Mouse (Mus musculus): ENCODE measurements around the gene Ccdc88c. TPM values are rescaled to one million over a fixed set of nuclear protein-coding genes. Genes with fewer than 3 reads are reported as not detected.

Ccdc88c gene
- polyA plus RNA-seq, 1 experiment from 2014 or later, result 6.9 TPM

DNA sequence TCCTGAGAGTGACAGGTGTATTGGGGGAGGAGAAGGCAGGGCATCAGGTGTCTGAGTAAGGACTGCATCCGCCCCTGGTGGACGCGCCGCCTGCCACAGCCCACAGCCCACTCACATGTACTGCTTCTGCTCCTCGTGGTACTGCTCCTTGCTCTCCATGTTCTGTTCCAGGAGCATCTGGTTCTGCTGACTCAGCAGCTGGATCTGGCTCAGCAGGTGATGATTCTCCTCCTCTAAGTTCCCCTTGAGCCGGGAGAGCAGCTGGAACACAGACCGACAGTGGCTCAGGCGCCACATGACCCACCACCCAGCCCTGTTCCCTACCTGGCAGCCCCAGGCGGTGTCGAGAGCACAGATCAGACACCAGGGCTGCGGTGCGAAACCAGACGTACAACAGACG is 97.2 kb downstream of the Ccdc88c start:
- Histone ChIP-seq H3K4me3 (ENCODE audit: low read depth, low read length) (no peak overlapping the region), H3K27me3 (replicated peaks; ENCODE audit: control insufficient read depth, insufficient read depth, low read length) (no peaks in the 10 kb centered on the region), H3K36me3 (ENCODE audit: control insufficient read depth, insufficient read depth, low read length) (peaks cover 6% of the 10 kb centered on the region; the same call in 1 of the 2 replicates), H3K4me2 (ENCODE audit: low read depth, low read length) (no peak overlapping the region), H3K9me3 (ENCODE audit: control insufficient read depth, low read length) (no peaks in the 10 kb centered on the region), H3K4me1 (ENCODE audit: control insufficient read depth, insufficient read depth, low read length) (no peaks in the 10 kb centered on the region), H3K27ac (replicated peaks; ENCODE audit: low read depth, low read length) (no peak overlapping the region), H3K9ac (ENCODE audit: low read depth, low read length) (no peak overlapping the region)
- DNase-seq (ENCODE audit: low spot score) (no peak), ATAC-seq (ENCODE audit: low read depth) (no peak)
- 90% methylated on average over 14 of the region's 14 CpGs for WGBS

DNA sequence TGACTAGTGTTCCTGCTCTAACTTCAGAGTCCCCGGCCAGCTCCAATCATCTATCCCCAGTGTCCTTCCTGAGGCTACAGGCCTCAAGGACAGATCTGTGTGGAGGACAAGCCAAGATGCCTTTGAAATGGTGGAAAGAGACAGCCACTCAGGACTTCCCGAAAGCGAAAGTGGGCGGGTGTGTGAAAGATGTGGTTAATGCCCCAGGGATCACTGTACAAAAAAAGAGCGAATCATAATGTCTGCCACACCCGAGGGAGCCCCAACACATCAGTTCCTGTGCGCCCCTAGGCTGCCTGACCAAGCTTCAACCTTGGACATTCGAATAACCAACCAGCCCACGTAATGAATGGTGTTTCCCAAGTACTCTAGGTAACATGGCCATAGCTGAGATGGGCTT is 100.6 kb downstream of the Ccdc88c start:
- Histone ChIP-seq H3K9ac (ENCODE audit: low read depth, low read length) (no peak overlapping the region), H3K36me3 (ENCODE audit: control insufficient read depth, insufficient read depth, low read length) (peaks cover 6% of the 10 kb centered on the region; the same call in 1 of the 2 replicates), H3K4me2 (ENCODE audit: low read depth, low read length) (no peak overlapping the region), H3K4me1 (ENCODE audit: control insufficient read depth, insufficient read depth, low read length) (no peaks in the 10 kb centered on the region), H3K4me3 (ENCODE audit: low read depth, low read length) (no peak overlapping the region), H3K27ac (replicated peaks; ENCODE audit: low read depth, low read length) (no peak overlapping the region), H3K27me3 (replicated peaks; ENCODE audit: control insufficient read depth, insufficient read depth, low read length) (no peaks in the 10 kb centered on the region), H3K9me3 (ENCODE audit: control insufficient read depth, low read length) (no peaks in the 10 kb centered on the region)
- 82% methylated on average over 9 of the region's 9 CpGs for WGBS
- no peak for DNase-seq (ENCODE audit: low spot score)
- ATAC-seq (ENCODE audit: low read depth), result no peak

DNA sequence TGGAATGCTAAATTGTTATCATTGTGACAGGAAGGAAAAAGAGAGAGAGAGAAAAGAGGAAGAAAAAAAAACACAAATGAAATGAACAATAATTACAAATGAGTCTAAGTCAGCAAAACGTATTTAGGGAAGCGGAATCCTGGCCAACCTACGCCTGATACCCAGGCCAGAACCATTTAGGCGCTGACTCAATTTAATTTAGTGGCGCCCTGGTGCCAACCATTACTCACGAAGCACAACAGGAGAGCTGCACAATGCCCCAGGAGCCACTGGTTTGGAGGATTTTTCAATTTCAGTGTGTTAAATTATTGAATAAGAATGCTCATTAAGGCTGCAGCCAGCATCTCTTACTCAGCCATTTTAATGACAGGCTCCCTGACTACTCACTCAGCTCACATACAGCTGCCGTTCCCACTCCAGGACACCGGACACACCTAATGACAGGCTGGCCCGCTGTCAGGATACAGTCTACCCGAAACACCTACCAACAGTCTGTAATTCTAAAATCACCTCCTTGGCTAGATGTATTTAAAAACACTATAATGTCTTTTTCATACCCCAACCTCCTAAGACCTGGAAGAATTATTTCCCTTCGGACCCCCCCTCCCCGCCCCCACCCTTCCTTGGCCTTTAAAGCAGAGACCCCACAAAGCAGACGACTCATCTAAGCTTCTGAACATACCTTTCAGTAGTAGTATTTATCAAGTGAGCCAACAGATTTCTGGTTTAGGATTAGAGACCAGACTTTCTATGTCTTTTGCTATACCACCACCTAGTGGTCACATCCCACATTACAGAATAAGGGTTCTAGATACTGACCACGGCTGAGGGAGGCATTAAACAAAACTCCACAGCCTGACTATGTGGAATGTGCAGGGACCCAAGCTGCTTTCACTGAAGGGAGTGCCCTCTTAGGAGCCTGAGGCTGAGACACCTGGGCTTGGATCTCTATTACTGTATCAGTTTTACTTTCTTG is 102.9 kb downstream of the Ccdc88c start:
- no peak overlapping the region for H3K27ac ChIP-seq (replicated peaks; ENCODE audit: low read depth, low read length)
- ATAC-seq (ENCODE audit: low read depth), result peak; percentile 71; the same call in 1 of the 2 replicates

DNA sequence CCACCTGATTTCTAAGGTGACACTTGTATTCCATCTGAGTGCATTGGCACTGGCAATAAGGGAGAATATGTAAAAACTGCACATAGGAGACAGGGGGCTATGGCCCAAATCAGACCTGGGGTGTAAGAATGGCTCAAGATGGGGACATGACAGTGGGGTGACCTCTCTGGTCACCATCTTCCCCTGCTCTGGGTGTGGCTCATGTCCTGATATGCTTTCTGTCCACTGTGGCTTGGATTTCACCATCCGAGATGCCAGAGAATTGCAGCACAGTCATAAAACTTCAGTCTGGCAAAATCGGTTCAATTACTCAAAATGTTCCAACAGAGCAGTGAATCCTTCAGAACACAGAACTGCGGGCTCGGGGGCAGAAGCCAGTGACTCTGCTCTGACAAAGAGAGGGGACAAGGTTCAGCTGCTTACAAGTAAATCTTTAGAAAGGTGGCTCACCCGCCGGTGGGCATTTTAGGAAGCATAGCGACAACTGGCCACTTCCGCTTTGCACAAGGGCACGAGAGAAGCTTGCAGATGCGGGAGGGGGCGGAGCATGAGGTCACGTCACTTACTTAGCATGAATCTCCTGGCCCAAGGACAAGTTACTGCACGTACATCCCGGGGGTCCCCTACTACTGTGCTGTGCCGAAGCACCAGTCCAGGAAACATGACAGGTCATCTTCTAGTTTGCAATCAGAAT is 104.1 kb downstream of the Ccdc88c start:
- Histone ChIP-seq H3K4me3 (ENCODE audit: low read depth, low read length) (no peak overlapping the region), H3K4me1 (ENCODE audit: control insufficient read depth, insufficient read depth, low read length) (no peaks in the 10 kb centered on the region), H3K27me3 (replicated peaks; ENCODE audit: control insufficient read depth, insufficient read depth, low read length) (no peaks in the 10 kb centered on the region), H3K4me2 (ENCODE audit: low read depth, low read length) (no peak overlapping the region), H3K36me3 (ENCODE audit: control insufficient read depth, insufficient read depth, low read length) (peaks cover 6% of the 10 kb centered on the region; the same call in 1 of the 2 replicates), H3K27ac (replicated peaks; ENCODE audit: low read depth, low read length) (no peak overlapping the region), H3K9ac (ENCODE audit: low read depth, low read length) (no peak overlapping the region), H3K9me3 (ENCODE audit: control insufficient read depth, low read length) (no peaks in the 10 kb centered on the region)
- ATAC-seq (ENCODE audit: low read depth) (no peak), DNase-seq (ENCODE audit: low spot score) (no peak)
- WGBS, result 84% methylated on average over 15 of the region's 15 CpGs

More for the DNA sequence above, 102.9 kb downstream of the Ccdc88c start:
- peak; percentile 87 for DNase-seq (ENCODE audit: low spot score)
- 68% methylated on average over 14 of the region's 14 CpGs for WGBS
- Histone ChIP-seq H3K4me2 (ENCODE audit: low read depth, low read length) (no peak overlapping the region), H3K27me3 (replicated peaks; ENCODE audit: control insufficient read depth, insufficient read depth, low read length) (no peaks in the 10 kb centered on the region), H3K9ac (ENCODE audit: low read depth, low read length) (no peak overlapping the region), H3K9me3 (ENCODE audit: control insufficient read depth, low read length) (no peaks in the 10 kb centered on the region), H3K4me1 (ENCODE audit: control insufficient read depth, insufficient read depth, low read length) (no peaks in the 10 kb centered on the region), H3K36me3 (ENCODE audit: control insufficient read depth, insufficient read depth, low read length) (peaks cover 6% of the 10 kb centered on the region; the same call in 1 of the 2 replicates), H3K4me3 (ENCODE audit: low read depth, low read length) (no peak overlapping the region)

DNA sequence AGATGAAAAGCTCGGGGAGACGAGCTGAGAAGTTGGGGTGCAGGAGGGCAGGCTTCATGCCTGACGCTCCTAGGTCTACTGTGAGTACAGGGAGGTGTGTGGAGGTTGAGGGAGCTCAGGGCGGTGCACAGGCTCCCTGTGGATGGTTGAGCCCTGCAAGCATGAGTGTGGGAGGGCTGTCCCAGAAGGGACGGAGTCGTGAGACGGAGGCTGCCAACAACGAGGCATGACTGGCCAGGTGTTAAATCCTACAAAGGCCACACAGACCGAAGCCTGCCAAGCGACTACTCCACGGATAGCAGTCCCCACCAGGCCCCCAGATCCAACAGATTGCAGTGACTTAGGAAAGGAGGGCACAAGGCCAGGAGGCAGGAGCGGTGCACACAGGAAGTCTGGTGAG is 118.1 kb downstream of the Ccdc88c start:
- no peak overlapping the region for H3K4me3 ChIP-seq (ENCODE audit: low read depth, low read length)
- DNase-seq (ENCODE audit: low spot score), result no peak
- no peak overlapping the region for H3K9ac ChIP-seq (ENCODE audit: low read depth, low read length)
- peaks cover 22% of the 10 kb centered on the region for H3K27me3 ChIP-seq (replicated peaks; ENCODE audit: control insufficient read depth, insufficient read depth, low read length)
- H3K36me3 ChIP-seq (ENCODE audit: control insufficient read depth, insufficient read depth, low read length), result no peaks in the 10 kb centered on the region
- H3K9me3 ChIP-seq (ENCODE audit: control insufficient read depth, low read length), result no peaks in the 10 kb centered on the region
- ATAC-seq (ENCODE audit: low read depth), result no peak
- 83% methylated on average over 12 of the region's 12 CpGs for WGBS
- no peak overlapping the region for H3K4me2 ChIP-seq (ENCODE audit: low read depth, low read length)
- no peak overlapping the region for H3K27ac ChIP-seq (replicated peaks; ENCODE audit: low read depth, low read length)
- H3K4me1 ChIP-seq (ENCODE audit: control insufficient read depth, insufficient read depth, low read length), result peaks cover 4% of the 10 kb centered on the region; the same call in 1 of the 2 replicates

DNA sequence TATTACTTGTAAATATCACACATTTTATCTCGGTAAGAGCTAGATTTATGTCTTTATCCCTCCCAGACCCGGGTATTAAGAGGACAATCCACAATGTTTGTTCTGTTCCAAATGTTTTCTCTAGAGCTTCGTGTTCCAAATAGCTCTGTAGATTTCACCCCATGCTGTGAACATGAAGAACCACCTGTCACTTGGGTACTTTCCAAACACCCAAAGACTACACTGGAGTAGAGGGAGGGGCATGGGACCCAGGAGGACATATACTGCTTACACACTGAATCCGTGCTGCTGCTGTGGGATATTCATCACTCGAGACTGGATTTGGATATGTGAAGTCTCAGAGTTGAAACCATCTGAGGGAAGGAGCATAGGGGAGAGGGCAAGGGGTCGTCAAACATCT is 119.1 kb downstream of the Ccdc88c start:
- H3K36me3 ChIP-seq (ENCODE audit: control insufficient read depth, insufficient read depth, low read length), result no peaks in the 10 kb centered on the region
- DNase-seq (ENCODE audit: low spot score) (no peak), ATAC-seq (ENCODE audit: low read depth) (no peak)
- H3K4me3 ChIP-seq (ENCODE audit: low read depth, low read length), result no peak overlapping the region
- 71% methylated on average over 6 of the region's 6 CpGs for WGBS
- H3K4me2 ChIP-seq (ENCODE audit: low read depth, low read length), result no peak overlapping the region
- peaks cover 4% of the 10 kb centered on the region; the same call in 1 of the 2 replicates for H3K4me1 ChIP-seq (ENCODE audit: control insufficient read depth, insufficient read depth, low read length)
- no peak overlapping the region for H3K9ac ChIP-seq (ENCODE audit: low read depth, low read length)
- peaks cover 22% of the 10 kb centered on the region for H3K27me3 ChIP-seq (replicated peaks; ENCODE audit: control insufficient read depth, insufficient read depth, low read length)
- H3K9me3 ChIP-seq (ENCODE audit: control insufficient read depth, low read length), result no peaks in the 10 kb centered on the region
- no peak overlapping the region for H3K27ac ChIP-seq (replicated peaks; ENCODE audit: low read depth, low read length)

DNA sequence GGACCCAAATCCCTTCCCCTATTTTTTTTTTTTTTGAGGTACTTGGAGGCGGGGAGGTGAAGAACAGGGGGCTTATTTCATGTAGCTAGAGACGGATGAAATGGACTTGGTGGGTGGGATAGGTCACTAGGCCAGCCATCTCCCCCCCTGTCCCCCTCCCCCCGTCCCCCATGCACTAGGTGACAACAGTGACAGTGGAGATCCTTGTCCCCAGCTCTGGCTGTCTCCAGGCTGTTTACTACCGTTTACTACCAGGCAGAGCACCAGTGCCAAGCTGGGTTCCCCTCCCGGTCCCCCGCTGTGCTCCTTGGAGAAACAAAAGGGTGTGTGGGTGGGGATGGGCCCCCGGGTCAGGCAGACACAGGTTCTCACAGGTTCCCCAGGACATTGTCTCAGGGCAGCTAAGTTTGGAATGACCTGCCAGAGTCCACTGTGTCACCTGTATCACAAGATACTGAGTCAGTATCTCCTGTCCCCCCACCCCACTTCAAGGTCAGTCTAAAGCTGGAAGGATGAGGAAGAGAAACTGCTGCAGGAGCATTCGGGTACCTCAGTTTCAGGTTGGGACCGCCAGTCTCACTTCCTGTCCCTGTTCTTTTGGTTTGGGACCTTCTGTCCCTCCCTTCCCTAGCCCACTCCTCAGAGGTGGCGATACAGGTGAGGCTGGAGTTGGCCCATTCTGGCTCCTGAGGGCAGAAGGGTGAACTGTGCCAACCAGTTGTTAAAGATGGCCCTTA is 120.4 kb downstream of the Ccdc88c start:
- ATAC-seq (ENCODE audit: low read depth), result no peak
- peak overlapping the region; percentile 73 for H3K4me2 ChIP-seq (ENCODE audit: low read depth, low read length)
- 31% methylated on average over 7 of the region's 10 CpGs for WGBS
- H3K27ac ChIP-seq (replicated peaks; ENCODE audit: low read depth, low read length), result no peak overlapping the region
- H3K36me3 ChIP-seq (ENCODE audit: control insufficient read depth, insufficient read depth, low read length), result no peaks in the 10 kb centered on the region
- no peaks in the 10 kb centered on the region for H3K9me3 ChIP-seq (ENCODE audit: control insufficient read depth, low read length)
- peaks cover 22% of the 10 kb centered on the region for H3K27me3 ChIP-seq (replicated peaks; ENCODE audit: control insufficient read depth, insufficient read depth, low read length)
- no peak for DNase-seq (ENCODE audit: low spot score)
- peak overlapping the region; percentile 57; the same call in 1 of the 2 replicates for H3K9ac ChIP-seq (ENCODE audit: low read depth, low read length)
- H3K4me1 ChIP-seq (ENCODE audit: control insufficient read depth, insufficient read depth, low read length), result peaks cover 4% of the 10 kb centered on the region; the same call in 1 of the 2 replicates
- H3K4me3 ChIP-seq (ENCODE audit: low read depth, low read length), result peak overlapping the region; percentile 43
